Mouse (Mus musculus): ENCODE results near the gene Ctu1.

DNA sequence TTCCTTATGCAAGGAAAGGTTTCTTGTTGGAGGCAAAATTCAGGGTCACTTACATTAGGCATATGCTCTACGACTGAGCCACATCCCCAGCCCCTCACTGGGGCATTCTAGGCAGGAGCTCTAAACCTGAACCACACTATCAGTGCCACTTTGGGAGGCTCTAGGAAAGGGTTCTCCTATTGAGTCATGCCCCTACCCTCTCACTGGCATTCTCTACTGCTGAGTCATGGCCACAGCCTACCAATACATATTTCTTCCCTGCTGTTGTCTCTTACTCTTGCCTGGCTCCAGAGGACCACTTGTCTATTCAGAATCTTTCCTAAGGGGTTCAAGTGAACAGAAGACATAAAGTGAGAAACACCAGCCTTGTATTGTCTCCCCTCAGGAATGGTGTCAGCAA lies 9.0 kb upstream of the Ctu1 start:
- TF ChIP-seq CTCF (IDR thresholded peaks at IDR 0.05; ENCODE audit: low read depth, low read length), result no peak
- no peak for TF ChIP-seq POLR2A (IDR thresholded peaks at IDR 0.05; ENCODE audit: borderline replicate concordance, low read depth, low read length)

All from bone marrow macrophage, adult 2 months (primary cell).